Mouse (Mus musculus) CH12.LX (cell line): Measurements from ENCODE around the gene Sesn2.

Source experiments
- CTCF ChIP-seq, 2 experiments: IDR thresholded peaks in 1 of 2; conservative IDR thresholded peaks in 1 of 2; 2 replicates each; pipeline ENCODE4 v1.5.1; 2011 to 2012; ENCODE audit warnings: low read depth in 2 of 2, low read length in 2 of 2, improper control_type of control experiment in 1 of 2, inconsistent platforms in 1 of 2, mild to moderate bottlenecking in 1 of 2, moderate library complexity in 1 of 2
- MYC ChIP-seq: IDR thresholded peaks from 2 replicates; pipeline ENCODE4 v1.6.1; 2011; ENCODE audit warnings: low read depth, mild to moderate bottlenecking, improper control_type of control experiment, low read length
- POLR2A ChIP-seq: IDR thresholded peaks from 2 replicates; pipeline ENCODE4 v1.6.1; 2011; ENCODE audit warnings: low read depth, mild to moderate bottlenecking, improper control_type of control experiment, low read length
- ZNF384 ChIP-seq: IDR thresholded peaks from 2 replicates; pipeline ENCODE4 v1.6.1; 2012; ENCODE audit warnings: low read depth, low read length, improper control_type of control experiment, inconsistent platforms

DNA sequence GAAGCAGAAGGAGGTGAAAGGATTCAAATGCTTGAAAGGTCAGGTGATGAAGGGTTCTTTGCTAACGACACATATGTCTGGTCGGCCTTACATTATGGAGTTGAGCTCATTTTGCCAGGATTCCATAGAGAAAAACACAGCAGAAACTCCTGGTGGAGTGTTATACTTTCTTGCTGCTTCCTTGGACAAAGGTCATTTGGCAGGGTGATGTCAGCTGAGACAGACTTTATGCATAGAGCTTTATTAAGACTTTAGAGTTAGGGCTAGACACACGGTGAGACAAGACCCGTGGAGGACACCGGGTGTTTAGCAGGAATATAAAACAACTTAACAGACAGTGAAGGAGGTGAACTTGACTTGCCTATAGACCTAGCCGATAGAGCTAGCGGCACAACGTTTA, 32.5 kb downstream of the Sesn2 start:
- TF ChIP-seq MYC, result no peak
- TF ChIP-seq POLR2A, result no peak
- no peak for TF ChIP-seq CTCF (conservative IDR thresholded peaks at IDR 0.05 in 1 of 2, IDR thresholded peaks at IDR 0.05 in 1 of 2; ENCODE audit: low read depth in 2 of 2, low read length in 2 of 2)
- no peak for TF ChIP-seq ZNF384
